Mouse (Mus musculus) thymus, postnatal 10 days (tissue): ENCODE measurements around the gene Ube2t.
A peak's percentile ranks its signal among the peaks of the same experiment; 100 is the strongest.

Experiments
- DNase-seq, 2 experiments: peaks; one replicate each; pipeline ENCODE4 v3.0.0; 2021; ENCODE audit warnings: low spot score in 2 of 2

Ube2t gene

DNA sequence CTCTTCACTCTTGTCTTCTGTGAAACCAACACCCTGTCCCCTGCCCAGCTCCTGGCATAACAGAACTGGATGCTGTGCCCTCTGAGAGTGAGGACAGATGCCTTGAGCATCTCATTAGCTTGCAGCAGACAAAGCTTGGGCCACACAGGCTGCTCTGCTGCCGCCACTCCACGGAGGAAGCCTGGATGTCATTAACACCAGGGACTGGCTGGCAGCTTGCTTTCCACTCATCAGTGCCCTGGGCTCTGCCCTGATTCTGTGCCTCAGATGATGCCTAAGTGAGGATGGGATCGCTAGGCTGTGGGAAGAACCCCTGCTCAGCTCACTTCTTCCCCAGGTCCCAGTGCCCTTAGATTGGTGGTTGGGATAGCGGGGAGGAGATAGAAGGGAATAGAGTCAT, 33.1 kb downstream of the Ube2t start:
- no peak for DNase-seq

DNA sequence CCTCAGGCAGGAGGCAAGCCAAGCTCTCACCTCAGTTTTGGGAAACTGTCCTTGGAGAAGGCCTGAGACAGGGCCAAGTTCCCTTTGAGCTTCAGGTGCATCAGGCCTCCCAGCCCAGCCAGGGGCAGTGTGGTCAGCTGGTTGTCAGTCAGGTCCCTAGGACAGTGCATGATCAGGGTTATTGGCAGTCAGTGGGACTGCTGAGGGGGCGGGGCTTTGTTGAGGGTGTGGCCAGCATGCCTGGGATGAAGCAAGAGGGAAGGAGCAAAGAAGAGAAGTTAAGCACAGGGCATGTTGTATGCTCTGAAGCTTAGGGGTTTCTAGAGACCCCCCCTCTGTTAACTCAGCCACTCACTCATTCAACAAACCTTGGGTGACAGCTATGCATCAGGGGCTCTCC, 33.6 kb downstream of the Ube2t start:
- no peak for DNase-seq

DNA sequence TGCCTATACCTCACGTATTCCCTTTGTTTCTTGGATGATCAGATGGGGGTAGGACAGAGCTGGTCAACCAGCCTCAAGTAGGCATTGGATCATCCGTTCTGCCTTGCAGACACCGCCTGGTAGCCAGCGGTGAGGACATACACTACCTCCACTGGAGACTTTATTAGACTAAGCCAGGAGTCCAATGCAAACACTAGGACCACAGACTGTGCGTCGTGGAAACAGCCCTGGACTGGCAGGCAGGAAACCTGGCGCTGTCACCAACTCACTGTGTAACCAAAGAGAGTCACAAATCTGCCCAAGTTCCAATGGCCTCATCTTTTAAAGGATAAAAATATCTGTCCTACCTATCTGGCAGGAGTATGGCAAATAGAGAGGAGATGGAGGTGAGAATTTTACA, 34.1 kb downstream of the Ube2t start:
- no peak for DNase-seq

DNA sequence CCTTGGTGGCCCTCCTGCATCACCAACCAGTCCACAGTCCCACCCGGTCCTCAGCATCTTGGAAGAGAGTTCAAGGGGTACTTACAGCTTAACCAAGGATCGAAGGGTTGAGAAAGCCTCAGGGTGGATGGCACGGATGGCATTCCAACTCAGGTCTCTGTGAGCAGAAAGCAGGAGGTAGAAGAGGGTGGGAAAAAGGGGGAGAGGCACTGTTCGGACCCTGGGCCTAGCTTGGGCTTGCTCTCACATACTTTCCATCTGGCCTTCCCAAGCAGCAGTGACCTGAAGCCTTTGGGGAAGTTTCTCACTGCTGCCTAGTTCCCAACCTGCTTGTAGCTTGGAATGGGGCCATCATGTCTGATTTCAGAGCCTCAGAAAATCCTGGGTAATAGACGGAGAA, 35.2 kb downstream of the Ube2t start:
- no peak for DNase-seq

DNA sequence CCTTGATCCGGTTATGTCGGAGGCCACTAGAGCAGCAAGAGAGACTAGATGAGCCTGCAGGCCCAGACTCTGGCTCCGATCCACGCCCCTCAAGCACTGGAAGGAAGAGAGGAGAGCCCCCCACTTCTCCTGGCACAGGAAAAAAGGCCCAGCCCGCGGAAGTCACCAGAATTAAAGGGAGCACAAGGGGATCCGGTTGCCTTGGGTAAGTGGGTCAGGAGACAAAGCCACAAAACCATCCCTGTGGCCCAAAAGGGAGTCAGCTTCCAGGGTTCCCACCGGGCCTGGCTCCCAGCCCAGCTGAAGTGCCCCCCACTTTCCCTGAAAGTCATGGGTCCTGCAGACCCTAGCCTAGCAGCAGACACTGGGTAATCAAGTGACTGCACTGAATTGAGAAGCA, 35.9 kb downstream of the Ube2t start:
- DNase-seq: no peak

DNA sequence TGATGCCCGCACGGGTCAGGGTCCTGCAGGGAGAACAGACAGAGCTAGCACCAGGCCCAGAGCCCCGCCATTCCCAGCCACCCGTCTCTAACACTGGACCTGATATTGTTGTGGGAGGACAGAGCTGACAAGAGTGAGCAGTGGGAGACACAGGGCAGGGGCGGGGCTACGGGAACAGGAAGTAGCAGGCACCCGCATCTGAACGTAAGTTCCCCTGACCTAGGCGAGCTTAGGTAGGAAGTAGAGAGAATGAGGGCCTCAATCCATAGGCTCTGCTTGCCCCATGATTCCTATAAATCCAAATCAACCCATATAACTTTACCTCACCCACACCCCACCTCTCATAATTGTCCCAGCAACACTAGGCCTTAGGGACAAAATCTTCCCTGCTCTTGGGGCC, 38.2 kb downstream of the Ube2t start:
- peak in 1 of 2 experiments; percentile 25 for DNase-seq

DNA sequence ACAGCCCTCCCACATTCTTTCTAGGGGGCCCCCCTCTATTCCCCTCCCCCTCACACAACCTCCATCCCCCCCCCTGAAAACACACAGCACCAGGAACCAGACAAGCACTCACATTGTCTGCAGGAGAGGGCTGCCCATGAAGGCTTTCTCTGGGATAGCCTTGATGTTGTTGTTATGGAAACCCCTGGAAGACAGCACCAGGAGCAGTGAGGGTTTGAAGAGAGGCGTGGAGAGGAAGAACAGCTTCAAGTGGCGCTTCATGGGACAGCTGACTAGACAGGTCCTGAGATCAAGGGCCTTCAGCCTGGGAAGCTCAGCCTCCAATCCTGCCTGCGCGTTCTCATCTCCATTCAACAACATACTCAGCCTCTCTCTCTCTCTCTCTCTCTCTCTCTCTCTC, 41.0 kb downstream of the Ube2t start:
- no peak for DNase-seq

DNA sequence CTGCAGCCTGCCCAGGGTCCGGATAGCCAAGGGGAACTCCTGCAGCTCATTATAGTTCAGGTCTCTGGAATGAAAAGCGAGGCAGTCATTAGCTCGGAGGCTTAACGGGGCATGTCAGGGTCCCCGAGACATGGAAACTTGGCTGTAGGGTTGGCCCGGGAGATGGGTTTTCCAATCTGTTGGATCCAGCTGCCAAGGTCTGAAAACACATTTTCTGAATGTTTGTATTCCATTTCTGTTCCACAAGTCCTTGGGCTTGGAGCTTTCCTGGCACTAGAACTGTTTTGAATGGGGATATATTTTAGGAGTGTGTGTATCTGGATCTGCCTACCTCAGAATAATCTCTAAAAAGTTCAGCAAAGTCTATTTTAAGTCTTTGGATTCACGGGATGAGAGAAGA, 43.3 kb downstream of the Ube2t start:
- no peak for DNase-seq

DNA sequence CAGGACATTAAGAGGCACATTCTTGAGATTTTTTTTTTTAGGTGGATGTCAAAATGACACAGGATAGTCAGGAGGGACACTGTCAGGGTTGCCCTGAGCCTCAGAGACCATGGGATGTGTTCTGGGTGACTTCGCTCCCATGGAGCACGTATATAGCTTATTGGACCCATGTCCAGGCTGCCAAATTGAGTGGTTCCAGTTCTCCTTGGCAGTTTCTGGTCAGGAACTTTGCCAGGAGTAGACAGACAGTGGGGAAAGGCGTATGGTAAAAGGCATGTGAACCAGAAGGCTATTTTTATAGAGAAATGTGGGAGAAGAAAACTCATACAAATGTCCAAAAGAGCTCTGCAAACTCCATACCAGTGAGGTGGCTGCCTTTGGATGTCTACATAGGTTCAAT, 47.5 kb downstream of the Ube2t start:
- DNase-seq: no peak

DNA sequence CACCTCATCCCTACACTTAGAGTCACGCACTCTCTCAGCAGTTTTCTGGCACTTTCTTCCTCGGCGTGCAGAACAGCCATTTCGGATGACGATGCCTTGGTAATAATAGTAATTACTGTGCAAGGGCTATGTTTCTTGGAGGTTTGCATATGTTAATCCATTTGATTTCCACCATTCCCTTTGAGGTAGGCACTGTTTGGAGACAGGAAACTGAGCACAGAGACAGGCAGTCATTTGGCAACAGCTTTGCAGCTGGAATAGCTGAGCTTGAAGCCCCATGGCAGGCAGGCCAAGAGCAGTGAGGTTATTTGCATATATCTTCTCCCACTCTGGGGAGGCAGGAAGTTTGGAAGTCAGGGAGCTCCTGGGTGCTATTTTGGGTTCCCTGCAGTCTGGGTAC, 49.5 kb downstream of the Ube2t start:
- DNase-seq: no peak

DNA sequence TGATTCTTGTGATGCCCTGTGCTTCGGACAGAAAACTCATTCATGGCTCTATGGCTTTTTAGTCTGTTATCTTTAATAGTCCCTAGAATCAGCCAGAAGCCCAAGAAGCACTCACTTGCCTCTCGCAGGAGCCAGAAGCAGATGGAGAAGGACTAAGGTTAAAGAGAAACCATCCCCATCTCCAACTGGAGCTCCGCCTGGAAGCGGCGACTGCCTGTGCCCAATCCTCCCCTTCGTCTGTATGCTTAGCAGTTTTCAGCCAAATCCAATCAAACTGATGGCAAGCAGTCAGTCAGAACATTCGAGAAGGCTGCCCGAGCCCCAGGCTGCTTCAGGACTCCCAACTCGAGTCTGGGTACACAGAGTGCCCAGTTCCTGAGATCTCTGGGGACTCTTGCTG, 50.1 kb downstream of the Ube2t start:
- no peak for DNase-seq

DNA sequence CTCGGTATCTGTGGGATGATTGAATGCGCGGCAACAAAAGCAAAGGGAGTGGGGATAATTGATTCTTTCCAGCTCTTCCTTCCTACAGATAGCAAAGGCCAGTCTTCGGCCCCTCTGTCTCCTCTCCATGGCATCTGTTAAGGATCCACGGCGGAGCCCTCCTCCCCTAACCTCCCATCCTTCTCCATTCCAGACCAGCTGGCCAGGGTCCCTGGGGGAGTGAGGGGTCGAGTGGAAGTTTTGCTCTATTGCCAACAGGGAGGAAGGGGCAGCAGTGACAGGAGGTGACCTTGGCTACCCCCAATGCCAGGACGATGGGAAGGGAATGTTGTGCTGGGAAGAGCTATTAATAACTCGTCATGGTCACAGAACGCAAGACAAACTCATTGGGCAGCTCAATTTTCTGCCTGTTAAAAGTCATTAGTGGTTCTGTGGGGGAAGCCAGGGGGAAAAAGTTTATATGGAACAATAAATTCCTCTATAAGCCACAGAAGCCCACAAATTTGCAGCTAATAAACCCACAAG, 52.6 kb downstream of the Ube2t start:
- no peak for DNase-seq

DNA sequence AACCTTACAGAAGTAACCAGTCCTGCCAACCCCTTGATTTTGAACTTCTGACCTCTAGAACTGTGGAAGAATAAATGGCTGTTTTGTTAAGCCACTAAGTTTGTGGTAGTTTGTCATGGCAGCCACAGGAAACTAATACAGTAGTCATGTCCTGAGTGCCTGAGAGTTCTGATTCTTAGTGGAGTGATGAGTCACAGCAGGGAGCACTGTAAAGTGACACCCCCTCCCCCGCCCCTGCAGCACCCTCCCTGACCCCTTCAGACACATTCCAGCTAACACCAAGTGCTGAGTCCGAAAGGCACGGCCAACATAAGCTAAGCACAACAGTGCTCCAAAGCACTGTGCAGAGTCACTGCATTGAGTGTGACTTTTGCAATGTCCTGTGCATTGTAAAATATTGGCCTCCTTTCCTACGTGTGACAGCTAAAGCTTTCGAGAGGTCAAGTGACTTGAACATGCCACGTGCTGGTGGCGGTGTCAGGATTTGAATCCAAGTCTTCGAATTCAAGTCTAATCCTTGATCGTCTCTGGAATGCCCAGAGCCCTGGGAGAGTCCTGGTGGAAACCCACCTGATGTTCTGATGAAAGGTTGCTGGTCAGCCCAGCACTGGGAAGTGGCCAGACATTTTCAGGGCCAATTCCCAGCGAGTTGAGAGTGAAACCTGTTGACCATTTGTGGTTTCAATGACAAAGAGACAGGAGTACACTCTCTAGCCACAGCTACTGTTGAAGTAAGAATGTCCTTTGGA, 54.7 kb downstream of the Ube2t start:
- no peak for DNase-seq

DNA sequence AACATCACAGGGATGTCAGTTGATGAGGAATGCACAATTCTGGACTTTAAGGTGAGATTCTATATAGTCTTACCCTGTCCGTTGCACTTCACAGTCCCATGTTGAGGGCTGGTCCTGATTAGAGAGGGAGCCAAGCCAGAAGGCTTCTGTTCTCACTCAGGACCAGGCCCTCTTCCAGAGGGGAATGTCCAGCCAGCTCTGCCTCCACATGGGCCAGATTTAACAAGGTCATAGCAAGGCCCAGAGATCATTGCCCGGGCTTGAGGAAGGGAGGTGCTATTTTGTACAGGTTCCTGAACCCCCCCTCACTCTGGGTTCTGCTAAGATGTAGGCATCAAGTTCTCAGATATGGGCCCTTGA, 55.3 kb downstream of the Ube2t start:
- no peak for DNase-seq

DNA sequence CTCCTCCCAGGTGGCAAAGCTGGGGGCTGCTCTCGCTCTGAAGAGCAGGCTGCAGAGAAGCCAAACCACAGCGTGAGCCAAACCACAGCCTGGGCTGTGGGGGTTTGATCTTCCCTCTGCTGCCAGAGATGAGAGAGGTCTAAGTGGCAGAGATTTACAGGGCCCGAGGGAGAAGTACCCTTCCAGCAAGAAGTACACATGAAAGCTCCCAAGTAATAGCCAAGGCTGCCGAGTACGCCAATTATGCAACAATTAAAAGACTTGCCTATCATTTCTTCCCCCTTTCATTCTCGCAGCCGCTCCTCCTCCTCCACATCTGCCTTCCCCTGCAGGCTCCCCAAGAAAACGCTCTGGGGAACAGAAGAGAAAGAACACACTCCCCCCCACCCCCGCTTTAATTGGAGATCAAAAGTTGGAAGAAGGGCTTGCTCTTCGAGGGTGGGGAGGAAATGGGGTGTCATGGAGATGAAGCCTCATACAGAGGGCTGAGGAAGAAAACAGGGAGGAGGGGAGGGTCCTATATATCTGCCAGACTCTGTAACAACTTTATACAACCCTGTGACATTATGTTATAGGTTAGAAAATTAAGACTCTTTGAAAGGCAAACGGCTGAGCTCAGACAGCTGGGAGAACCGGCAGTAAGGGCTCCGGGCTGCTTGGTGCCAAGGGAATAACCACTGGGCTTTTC, 56.9 kb downstream of the Ube2t start:
- no peak for DNase-seq

DNA sequence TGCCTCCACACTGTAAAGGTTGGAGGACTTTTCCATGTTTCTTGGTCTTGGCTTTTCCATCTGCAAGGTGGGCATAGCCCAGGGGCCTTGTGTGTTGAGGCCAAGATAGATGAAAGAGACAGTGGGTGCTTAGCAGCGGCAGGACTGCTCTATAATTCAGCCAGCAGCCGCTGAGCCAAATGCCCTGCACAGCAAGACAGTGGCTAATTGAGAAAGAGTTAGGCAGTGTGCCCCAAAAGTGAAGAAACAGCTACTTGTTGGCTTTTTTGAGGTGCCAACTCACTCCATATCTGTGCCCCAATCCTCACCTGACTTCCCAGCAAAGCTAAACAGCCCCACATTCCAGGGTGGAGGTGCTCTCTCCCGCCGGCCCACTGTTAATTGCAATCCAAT, 57.4 kb downstream of the Ube2t start:
- DNase-seq: no peak

DNA sequence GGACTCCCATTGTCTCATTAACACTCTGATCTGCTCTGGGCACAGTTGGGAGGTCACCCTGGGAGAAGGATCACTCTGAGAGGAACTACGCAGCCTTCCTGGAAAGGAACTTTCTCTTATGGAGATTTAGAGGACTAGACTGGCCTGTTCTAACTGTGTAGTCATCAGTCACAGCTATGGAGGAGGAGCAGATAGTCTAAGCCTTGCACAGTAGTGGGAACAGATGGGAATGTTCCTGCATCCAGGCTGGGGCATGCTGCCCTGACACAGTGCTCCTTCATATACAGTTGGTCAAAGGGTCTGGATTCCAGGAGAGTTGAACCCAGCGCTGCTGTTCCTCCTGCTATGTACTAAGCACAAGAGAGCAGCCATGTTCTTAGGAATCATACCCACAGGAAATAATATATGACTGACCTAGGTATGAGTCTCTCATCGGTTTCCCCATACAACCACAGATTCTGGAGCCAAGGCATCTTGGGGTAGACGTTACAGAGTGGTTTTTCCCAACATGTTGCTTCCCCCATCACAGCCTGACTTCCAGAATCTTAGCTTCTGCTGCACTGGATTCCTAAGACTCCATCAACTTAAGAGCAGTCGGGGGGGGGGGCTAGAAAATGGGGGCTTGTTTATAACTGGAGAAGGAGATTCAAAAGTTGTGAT, 58.0 kb downstream of the Ube2t start:
- no peak for DNase-seq

DNA sequence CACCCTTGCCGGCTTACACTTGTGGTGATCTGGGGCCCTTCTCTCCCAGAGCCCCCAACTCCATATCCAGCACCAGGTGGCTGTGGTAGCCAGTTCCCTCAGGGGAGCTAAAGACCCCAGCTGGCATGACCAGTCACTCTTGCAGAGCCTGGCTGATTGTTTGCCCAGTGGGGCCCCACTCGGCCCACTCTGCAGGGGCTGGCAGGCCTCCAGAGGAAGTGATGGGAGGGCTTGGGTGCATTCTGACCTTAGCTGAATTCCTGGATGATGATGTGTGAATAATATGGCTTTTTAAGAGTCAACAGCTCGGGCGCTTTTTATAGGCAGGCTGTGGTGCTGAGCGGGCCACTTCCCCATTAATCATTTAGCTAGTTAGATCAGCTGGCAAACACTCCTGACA, 58.6 kb downstream of the Ube2t start:
- no peak for DNase-seq

DNA sequence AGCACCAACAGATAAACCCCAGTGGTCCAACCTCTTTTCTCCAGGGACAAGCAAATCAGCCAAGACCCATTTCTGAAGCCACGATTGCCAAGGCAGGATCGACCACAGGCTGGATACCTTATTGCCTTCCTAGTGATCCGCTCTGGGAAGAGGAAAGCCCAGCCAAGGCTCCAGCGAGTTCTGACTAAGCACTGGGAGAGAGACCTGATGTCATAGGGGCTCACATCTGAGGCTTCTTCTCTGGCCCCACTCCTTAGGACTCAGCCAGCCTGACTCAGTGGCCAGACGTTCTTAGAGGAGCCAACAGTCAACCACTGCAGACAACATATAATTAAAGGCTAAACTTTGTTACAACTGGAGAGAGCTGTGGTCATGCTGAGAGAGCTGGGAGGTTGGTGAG, 59.6 kb downstream of the Ube2t start:
- no peak for DNase-seq

DNA sequence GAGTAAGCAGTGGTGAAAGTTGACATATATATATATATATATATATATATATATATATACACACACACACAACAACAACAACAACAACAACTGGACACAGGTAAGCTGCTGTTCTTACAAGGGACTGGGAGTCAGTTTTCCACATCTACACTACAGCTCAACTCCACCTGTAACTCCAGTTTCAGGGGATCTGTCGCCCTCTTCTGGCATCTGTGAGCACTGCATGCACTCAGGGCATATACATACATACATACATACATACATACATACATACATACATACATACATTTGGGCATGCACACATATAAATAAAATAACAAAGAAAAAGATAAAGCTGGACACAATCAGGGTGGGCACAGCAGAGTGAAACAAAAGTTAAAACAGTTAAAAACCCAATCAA, 61.2 kb downstream of the Ube2t start:
- no peak for DNase-seq
